Mouse (Mus musculus): ENCODE results near the gene Pkd2l1.
"Not testable (repeated sequence)": the region's sequence is repeated elsewhere in the genome, so short reads cannot be mapped to it uniquely, and the experiment has no call there.

Gene Pkd2l1

DNA sequence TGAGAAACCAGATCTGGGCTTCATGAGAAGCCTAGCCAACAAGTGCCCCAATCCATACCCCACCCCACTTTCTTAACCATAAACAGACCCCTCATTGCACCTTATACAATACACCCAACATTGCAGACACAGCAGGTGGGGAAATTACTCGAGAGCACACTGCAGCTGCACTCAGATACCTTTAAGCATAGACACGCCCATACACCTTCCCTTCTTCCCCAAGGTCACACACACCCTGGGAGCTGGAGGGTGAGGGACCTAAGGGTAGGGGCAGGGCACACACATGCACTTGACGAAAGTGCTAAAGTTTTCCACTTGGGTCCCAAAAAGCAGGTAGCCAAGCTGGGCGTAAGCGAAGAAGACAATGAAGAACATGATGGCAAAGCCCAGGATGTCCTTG, 38.5 kb downstream of the Pkd2l1 start:
- no peak for DNase-seq

DNA sequence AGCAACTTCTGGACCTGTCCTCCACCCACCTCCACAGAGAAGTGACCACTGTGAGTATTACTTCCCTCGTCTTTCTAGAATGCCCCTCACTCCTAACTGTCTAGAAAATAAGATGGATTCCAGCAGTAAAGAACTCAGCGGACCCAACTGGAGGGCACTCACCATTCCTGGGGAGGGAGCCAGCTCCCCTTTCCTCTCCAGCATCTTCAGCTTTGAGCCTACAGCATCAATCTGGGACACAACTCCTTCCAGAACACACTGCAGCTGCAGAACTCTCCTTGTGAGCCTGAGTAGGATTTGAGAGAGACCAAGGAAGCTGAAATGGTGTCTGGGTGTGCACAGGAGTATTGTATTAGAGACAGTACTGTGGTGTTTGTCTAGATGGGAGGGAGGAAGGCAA, 43.3 kb downstream of the Pkd2l1 start:
- no peak for DNase-seq

GRCm38 (mm10) chr19:44148345-44148744, 43.9 kb downstream of the Pkd2l1 start:
- DNase-seq = no peak

GRCm38 (mm10) chr19:44146951-44147350, 45.3 kb downstream of the Pkd2l1 start:
- peak; percentile 13 for DNase-seq

GRCm38 (mm10) chr19:44146568-44146879, 45.7 kb downstream of the Pkd2l1 start:
- DNase-seq = no peak

GRCm38 (mm10) chr19:44145702-44146567, 46.3 kb downstream of the Pkd2l1 start, which contains the start of gene Bloc1s2:
Gene Bloc1s2 (minus strand): TSS chr19:44146446.
- peak; percentile 94 for DNase-seq

DNA sequence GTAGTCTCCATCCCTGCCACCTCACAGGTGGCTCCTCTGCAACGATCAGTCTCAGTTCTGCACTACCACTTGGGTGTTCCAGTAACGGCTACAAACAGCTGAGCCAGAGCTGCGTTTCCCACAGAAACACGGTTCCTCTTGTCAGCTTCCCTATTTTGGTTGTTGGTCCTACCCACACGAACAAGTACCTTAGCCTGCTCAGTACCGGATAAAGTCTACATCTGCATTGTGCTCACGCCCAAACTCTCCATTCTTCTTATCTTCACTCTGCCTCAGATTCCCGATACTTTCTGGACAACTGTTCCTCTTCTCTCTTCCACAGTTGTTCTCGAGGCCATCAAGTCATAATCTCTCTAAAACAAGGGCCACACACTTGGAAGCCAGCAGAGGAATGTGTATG, 47.9 kb downstream of the Pkd2l1 start:
- no peak for DNase-seq

DNA sequence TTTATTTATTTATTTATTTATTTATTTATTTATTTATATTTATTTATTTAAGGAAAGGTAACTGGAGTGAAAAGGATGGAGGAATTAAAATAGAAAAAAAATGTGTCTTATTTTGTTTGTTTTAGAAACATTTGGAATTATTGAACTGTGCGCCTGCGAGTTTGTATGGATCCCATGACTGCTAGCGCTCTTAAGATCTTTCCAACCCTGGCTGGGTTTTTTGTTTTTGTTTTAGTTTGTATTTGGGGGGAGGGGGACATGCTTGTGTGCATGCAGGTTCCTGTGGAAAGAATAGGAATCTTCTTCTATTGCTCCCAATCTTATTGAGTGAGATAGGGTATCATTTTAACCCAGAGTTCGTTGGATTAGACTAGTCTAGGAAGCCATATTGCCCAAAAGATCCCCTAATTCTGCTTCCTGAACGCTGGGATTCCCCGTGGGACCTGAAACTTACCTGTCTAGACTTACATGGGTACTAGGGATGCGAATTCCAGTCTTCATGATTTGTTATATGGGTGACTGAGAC, 56.2 kb downstream of the Pkd2l1 start:
- DNase-seq = no peak

DNA sequence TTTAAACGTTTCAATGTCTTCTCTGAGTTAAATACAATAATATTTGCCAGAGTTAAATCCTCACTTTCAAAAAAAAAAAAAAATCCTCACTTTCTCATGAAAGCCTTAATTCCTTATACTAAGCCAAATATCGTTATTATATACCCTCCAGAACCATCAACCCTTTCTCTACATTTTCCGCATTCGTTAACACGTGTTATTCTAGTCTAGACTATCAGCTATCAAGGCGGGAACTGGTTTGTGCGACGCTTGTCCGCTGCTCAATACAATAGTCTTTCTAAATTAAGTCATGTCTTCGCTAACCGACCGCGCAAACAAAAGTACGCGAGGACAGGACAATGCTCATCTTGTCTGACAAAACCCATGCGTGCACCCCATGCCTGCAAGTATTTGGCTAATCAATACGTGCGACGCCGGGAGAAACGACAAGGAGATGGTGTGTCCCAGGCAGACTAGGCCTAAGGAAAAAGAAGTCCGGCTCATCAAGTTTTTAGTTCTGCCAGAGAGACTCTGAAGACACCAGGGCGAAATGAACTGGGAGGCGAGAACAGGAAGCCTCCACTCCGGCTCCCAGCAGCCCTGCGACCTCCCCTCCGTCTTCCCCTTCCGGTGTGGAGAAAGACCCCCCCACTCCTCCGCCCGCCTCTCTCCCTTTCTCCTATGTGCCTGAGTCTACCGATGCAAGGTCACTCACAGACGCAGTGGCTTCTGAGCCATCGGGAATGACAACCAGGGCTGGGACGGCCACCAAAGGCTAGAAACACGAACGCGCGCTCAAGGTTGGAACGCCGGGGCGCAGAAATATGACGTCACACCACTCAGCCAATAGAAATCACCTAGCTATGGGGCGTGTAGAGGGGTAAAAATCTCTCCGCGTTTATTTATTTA, 56.9 kb downstream of the Pkd2l1 start, which contains the start of gene Cwf19l1:
TSS of gene Cwf19l1 (minus strand) at position 805 of the 888 bp plus-strand sequence.
- peak; percentile 85 for DNase-seq

DNA sequence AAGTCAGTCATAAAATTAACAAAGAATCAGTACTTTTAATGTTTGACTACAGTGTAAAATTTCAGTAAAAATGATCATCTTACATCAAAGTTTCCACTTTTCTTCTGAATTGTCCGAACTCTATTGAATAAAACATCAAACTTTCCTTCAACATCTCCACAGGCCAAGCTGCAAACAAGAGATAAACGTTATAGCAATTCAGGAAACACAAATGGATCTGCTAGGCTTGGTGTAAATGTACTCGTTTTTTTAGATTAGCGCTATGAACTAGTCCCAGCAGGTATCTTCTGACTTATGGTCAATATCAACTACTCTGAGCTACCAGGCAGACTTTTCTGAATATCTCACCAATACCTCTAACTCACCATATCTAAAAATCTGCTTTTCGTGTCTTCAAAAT, 59.3 kb downstream of the Pkd2l1 start:
- DNase-seq = no peak

- no peak for DNase-seq
Observed at GRCm38 (mm10) chr19:44128560-44128959, 63.7 kb downstream of the Pkd2l1 start.

DNA sequence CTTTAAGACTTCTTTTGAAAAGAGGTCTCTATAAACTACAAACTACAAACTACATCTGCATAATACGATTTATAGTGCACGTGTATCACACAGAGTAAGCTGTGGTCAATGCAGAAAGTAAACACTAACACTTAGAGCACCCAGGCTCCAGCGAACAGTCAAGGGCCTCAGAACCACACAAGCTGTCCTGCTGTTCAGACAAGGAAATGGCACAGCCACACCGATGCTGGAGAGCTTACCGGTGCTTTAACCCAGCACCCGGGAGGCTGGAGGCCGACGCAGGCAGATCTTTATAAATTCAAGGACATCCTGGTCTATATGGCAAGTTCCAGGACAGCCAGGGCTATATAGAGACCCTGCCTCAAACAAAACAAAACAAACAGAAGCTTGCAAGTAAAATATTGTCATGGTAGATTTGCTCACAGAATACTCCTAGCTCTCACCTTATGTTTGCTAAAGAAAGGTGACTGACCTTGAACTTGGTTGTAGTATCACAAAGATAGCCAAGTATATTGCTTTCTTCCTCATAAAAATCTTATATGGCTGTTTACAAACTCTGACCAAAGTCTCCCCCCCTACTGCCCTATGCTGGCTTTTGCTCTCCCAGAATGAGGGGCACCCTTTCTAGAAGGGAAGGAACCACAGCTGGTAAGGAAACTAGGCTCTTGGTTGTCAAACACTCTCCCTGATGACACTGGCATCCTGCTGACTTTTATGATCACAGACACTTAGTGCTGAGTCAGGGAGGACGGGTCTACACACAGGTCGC, 64.3 kb downstream of the Pkd2l1 start:
- DNase-seq = no peak

DNA sequence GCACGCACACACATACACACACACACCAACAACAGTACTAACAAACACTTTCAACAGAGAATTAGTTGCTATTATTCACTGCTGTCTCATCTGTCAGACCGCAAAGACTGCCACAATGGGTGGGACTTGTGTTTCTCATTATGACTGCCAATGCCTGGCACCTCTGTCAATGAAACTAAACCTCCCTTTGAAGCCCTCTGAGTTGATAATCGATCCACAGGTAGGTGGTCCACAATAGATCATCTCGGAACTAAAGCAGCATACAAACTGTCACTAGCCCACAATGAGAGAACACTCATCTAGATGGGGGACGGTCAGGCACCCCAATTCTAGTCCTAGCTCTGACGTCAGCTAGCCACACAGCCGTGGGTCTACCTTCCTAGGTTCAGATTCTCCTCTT, 71.1 kb downstream of the Pkd2l1 start:
- DNase-seq = no peak

DNA sequence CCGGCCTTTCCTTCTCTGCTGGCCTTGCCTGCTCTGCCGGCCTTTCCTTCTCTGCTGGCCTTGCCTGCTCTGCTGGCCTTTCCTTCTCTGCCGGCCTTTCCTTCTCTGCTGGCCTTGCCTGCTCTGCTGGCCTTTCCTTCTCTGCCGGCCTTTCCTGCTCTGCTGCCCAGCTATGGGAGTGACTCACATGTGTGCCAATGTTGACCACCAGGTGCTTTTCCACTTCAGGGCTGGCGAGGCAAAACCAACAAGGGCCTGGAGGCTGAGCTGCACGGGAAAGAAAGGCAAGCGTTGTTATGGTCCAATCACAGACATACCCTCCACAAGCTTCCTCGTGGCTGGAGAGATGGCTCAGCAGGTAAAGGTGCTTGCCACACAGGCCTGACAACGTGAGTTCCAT, 71.6 kb downstream of the Pkd2l1 start:
- DNase-seq = not testable (repeated sequence)

GRCm38 (mm10) chr19:44117793-44118192, 74.4 kb downstream of the Pkd2l1 start:
- DNase-seq = no peak

GRCm38 (mm10) chr19:44111706-44112105, 80.5 kb downstream of the Pkd2l1 start:
- DNase-seq = no peak

GRCm38 (mm10) chr19:44110356-44110755, 81.9 kb downstream of the Pkd2l1 start:
- no peak for DNase-seq

- no peak for DNase-seq
Observed at GRCm38 (mm10) chr19:44108996-44109395, 83.2 kb downstream of the Pkd2l1 start.

DNA sequence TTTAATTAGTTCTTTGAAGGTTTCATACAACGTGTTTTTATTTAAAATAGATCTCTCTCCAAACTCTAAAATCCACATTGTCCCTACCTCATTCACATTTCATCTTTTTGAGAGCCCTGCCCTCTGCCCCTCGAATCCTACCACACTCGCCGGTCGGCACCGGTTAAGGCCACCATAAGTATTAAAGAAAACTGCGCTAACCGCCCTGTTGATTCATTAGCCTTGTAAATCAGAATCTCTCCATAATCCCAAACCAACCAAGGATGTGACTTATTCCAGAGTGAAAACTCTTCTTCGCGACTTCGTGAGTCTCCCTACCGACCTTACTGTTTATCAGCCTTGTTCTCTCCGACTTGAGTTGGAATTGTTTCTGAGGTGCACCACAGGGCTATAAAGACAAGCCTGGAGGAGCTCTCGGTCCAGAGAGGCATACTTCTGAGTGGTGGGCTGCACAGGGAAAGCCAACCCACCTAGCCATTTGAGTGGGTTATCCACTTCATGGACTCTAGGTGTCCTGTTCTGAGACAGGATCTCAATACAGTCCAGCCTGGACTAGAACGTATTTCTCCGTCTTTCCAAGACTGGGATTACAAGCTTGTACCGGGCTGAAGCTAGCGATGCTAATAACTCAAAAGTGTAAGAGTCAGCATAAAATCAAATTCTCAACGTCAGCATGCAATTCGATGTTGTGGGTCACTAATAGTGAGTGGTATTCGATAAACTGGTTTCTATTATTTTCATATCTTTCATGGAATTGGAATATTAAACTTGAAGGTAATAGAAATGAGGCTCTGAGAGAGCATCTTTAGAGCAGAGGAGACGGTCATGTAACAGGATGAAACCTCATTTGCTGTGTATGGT, 84.4 kb downstream of the Pkd2l1 start:
- peak; percentile 13 for DNase-seq

GRCm38 (mm10) chr19:44106831-44107660, 85.2 kb downstream of the Pkd2l1 start, which contains the start of gene Chuk:
Gene Chuk (minus strand): TSS chr19:44107480.
- DNase-seq = peak; percentile 96

GRCm38 (mm10) chr19:44104393-44104792, 87.8 kb downstream of the Pkd2l1 start:
- DNase-seq = no peak
